Mouse (Mus musculus) lung, embryonic 16.5 days (tissue): ENCODE data around the gene Padi1. TPM values are rescaled to one million over a fixed set of nuclear protein-coding genes. Genes with fewer than 3 reads are reported as not detected.

Source experiments
- ATAC-seq: fragments of 200-750 bp; cut with Nextera tagmentation; 2 replicates; pipeline ENCODE4 v1.8.0; 2017; ENCODE audit warnings: low read depth, mild to moderate bottlenecking, moderate library complexity
- H3K27ac ChIP-seq: fragments of 300-500 bp; sonication (generic); 2 replicates; pipeline ENCODE4 v1.5.1; 2014; ENCODE audit warnings: mild to moderate bottlenecking, control low read depth, low read length
- H3K27me3 ChIP-seq: fragments of 300-500 bp; sonication (generic); 2 replicates; pipeline ENCODE4 v1.6.1; 2014; ENCODE audit warnings: low read depth, low read length, mixed read lengths; ENCODE audit not compliant: control insufficient read depth, insufficient read depth
- H3K36me3 ChIP-seq: fragments of 300-500 bp; sonication (generic); 2 replicates; pipeline ENCODE4 v1.6.1; 2014; ENCODE audit warnings: low read length; ENCODE audit not compliant: control insufficient read depth, insufficient read depth
- H3K4me1 ChIP-seq: fragments of 300-500 bp; sonication (generic); replicated peaks from 2 replicates; pipeline ENCODE4 v1.6.1; 2014; ENCODE audit warnings: low read length, mixed read lengths; ENCODE audit not compliant: control insufficient read depth, insufficient read depth
- H3K4me2 ChIP-seq: fragments of 300-500 bp; sonication (generic); 2 replicates; pipeline ENCODE4 v1.6.1; 2014; ENCODE audit warnings: low read depth, low read length, control low read depth
- H3K4me3 ChIP-seq: fragments of 300-500 bp; sonication (generic); 2 replicates; pipeline ENCODE4 v1.5.1; 2014; ENCODE audit warnings: mild to moderate bottlenecking, low read length, control low read depth
- H3K9ac ChIP-seq: fragments of 300-500 bp; sonication (generic); 2 replicates; pipeline ENCODE4 v1.6.1; 2014; ENCODE audit warnings: low read length, control low read depth
- H3K9me3 ChIP-seq: fragments of 300-500 bp; sonication (generic); 2 replicates; pipeline ENCODE4 v1.6.1; 2016; ENCODE audit warnings: low read length; ENCODE audit not compliant: control insufficient read depth
- WGBS: fragments of 180-500 bp; shearing (Covaris S2); extraction: QIAGEN DNeasy Blood & Tissue Kit; methylation state at CpG from one replicate; pipeline ENCODE4 v1.1.7; 2014; 5-methylcytosine and 5-hydroxymethylcytosine counted together
- polyA plus RNA-seq: library from polyadenylated mRNA; unstranded; fragments of >200 nt; fragmentation: Nextera tagmentation; extraction: Ambion mirVana; gene quantifications from 2 replicates; pipeline ENCODE4 v1.2.1, GENCODE M21; 2015

Gene Padi1
- polyA plus RNA-seq, 1 experiment from 2014 or later = 0.21 TPM

DNA sequence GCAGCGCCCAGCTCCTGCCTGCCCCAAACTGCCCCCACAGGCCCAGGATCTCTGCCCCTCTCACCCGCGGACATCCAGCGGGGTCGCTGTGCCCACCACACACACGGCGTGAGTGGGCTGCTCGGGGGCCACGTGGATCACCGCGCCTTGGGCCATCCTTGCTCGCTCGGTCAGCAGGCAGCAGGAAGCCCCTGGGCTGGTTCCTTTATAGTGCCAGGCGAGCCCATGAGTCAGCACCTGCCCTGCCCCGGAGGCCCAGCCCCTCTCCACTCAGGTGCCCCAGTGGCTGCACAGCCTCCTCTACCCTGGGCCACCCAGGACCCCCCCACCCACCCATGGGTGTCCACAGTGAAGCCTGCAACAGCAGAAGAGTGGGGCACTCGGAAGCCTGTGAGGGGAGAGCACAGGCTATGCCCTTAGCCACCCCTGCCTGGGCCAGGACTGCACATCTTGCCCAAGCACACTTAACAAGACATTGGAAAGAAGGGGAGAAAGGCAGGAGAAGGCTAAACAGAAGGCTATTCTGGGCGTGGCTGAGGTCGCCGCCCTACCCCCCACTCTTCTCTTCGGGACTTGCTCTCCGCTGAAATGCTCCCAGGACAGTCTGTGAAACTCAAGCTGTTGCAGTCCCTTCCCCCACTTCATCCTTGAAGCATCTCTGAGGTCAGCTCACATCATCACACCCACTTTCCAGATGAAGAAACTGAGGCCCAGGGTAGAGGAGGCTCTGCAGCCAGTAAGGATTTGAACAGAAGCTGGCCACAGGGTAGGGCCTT, 71.4 kb downstream of the Padi1 start, which contains the start of gene Padi4:
TSS of gene Padi4 (minus strand) at position 212 of the 776 bp plus-strand sequence.
- Histone ChIP-seq H3K4me2 (no peak within 1 kb of the TSS), H3K9me3 (no peaks in the 10 kb centered on the region), H3K4me1 (no peaks in the 10 kb centered on the region; the same call in 1 of the 2 replicates), H3K9ac (no peak within 1 kb of the TSS), H3K27ac (no peak within 1 kb of the TSS), H3K4me3 (no peak within 1 kb of the TSS), H3K27me3 (no peaks in the 10 kb centered on the region), H3K36me3 (no peaks in the 10 kb centered on the region)
- ATAC-seq = no peak
- 81% methylated on average over 21 of the region's 21 CpGs for WGBS

DNA sequence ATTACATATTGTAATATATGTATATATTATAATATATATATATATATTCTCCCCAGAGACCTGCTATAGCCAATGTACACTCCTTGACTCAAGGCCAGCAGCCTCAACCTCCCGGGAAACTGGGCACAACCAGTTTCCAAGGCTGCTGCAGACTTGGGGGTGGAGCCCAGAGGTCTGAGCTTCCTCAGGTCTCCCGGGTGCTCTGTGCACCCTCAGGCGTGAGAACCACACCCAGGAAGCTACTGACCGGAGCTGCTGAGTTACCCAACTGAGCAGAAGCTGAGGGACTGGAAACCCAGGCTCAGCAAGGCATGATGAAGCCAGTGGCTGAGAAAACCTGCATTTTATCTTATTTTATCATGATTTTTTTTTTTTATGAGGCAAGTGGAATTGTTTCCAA, 74.5 kb downstream of the Padi1 start:
- 25% methylated on average over 4 of the region's 4 CpGs for WGBS
- Histone ChIP-seq H3K27me3 (no peaks in the 10 kb centered on the region), H3K9ac (no peak overlapping the region), H3K9me3 (no peaks in the 10 kb centered on the region), H3K4me3 (no peak overlapping the region), H3K27ac (no peak overlapping the region), H3K4me1 (no peaks in the 10 kb centered on the region; the same call in 1 of the 2 replicates), H3K36me3 (no peaks in the 10 kb centered on the region), H3K4me2 (no peak overlapping the region)
- peak; percentile 43; the same call in 1 of the 2 replicates for ATAC-seq

DNA sequence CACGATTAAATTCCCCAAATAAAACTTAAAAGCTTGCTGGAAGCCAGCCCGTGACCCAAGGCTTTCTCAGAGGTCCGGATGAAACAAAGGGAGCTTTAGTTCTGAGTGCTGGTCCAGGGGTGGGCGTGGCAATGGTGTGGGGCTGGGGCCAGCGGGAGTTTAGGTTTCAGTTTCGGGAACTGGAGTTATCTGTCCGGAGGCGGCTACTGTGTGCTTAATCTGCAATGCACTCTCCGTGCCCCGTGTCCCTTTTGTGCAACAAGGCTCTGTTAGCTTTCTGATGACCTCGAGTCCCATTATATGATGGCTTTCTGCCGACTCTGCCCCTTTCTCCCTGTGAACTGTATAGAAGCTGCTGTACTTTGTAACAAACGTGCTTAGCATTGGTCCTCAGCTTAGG, 75.1 kb downstream of the Padi1 start:
- Histone ChIP-seq H3K36me3 (no peaks in the 10 kb centered on the region), H3K4me3 (peak overlapping the region; percentile 51), H3K9ac (peak overlapping the region; percentile 48), H3K27ac (peak overlapping the region; percentile 53), H3K4me2 (peak overlapping the region; percentile 63), H3K27me3 (no peaks in the 10 kb centered on the region), H3K9me3 (no peaks in the 10 kb centered on the region), H3K4me1 (no peaks in the 10 kb centered on the region; the same call in 1 of the 2 replicates)
- peak; percentile 67 for ATAC-seq
- 8% methylated on average over 13 of the region's 13 CpGs for WGBS

DNA sequence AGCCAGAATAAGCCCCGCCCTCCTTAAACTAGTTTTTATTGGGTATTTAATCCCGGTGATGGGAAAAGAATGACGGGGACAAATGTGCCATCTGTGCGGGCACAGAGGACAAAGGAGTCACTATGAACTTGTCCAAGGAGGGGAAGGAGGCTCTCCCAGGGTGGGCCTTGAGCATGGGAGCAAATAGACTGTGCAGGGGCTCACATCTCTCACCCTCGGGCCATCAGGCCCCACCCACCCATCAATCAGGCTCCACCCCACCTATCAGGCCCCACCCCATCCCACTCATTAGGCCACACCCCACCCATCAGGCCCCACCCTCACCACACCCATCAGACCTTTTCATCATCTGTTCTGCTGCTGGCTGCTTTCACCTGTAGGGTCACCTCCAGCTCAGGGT, 76.6 kb downstream of the Padi1 start:
- Histone ChIP-seq H3K27me3 (no peaks in the 10 kb centered on the region), H3K4me1 (no peaks in the 10 kb centered on the region; the same call in 1 of the 2 replicates), H3K9me3 (no peaks in the 10 kb centered on the region), H3K4me2 (no peak overlapping the region), H3K9ac (no peak overlapping the region), H3K27ac (no peak overlapping the region), H3K4me3 (no peak overlapping the region), H3K36me3 (no peaks in the 10 kb centered on the region)
- 77% methylated on average over 5 of the region's 5 CpGs for WGBS
- no peak for ATAC-seq

DNA sequence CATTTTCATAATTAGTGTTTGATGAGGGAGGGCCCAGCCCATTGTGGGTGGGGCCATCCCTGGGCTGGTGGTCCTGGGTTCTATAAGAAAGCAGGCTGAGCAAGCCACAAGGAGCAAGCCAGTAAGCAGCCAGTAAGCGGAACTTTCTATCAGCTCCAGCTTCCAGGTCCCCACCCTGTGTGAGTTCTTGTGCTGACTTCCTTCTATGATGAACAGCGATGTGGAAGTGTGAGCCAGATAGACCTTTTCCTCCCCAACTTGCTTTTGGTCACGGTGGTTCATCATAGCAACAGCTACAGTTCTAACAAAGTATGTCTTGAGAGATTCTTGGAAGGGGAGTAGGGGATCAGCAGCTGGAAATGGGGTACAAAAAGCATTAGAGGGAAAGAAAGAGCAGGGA, 79.6 kb downstream of the Padi1 start:
- Histone ChIP-seq H3K9me3 (no peaks in the 10 kb centered on the region), H3K4me1 (no peaks in the 10 kb centered on the region; the same call in 1 of the 2 replicates), H3K27me3 (no peaks in the 10 kb centered on the region), H3K4me2 (no peak overlapping the region), H3K9ac (no peak overlapping the region), H3K4me3 (no peak overlapping the region), H3K27ac (no peak overlapping the region), H3K36me3 (no peaks in the 10 kb centered on the region)
- WGBS = 68% methylated on average over 3 of the region's 3 CpGs
- no peak for ATAC-seq

DNA sequence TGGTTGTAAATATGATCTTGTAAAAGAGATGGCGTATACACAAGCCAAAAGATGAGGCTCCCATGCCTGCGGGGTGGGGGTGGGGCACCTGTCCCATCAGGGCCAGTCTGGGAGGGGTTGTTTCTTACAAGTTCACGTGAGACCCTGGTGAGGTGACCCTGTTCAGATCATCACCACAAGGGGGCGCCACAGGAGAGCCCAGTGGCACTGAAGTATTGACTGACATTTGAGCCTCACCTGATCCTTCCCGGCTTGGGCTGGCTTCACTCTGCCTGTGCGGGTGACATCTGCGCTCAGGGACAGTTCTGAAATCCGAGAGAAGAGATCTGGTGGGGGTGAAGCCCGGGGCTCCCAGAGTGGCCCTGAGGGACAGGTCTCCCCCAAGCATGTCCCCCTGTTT, 82.4 kb downstream of the Padi1 start:
- Histone ChIP-seq H3K27ac (no peak overlapping the region), H3K9me3 (no peaks in the 10 kb centered on the region), H3K4me3 (no peak overlapping the region), H3K27me3 (no peaks in the 10 kb centered on the region), H3K36me3 (no peaks in the 10 kb centered on the region), H3K4me2 (no peak overlapping the region), H3K9ac (no peak overlapping the region), H3K4me1 (no peaks in the 10 kb centered on the region)
- ATAC-seq = no peak
- 13% methylated on average over 9 of the region's 9 CpGs for WGBS

Other genes with a start within 250 kb of the Padi1 start
- 15.5 and 15.8 TPM in 2 replicates for gene Arhgef10l, start 179.8 kb downstream of the Padi1 start, polyA plus RNA-seq
- gene Rcc2, start 145.2 kb downstream of the Padi1 start, polyA plus RNA-seq = 21.9 and 22.4 TPM in 2 replicates
- not detected in 2 replicates for gene Padi6, start 103.1 kb downstream of the Padi1 start, polyA plus RNA-seq
- gene Padi4, start 71.5 kb downstream of the Padi1 start, polyA plus RNA-seq = 1.8 and 2.3 TPM in 2 replicates
- 0.28 and 0.35 TPM in 2 replicates for gene Padi3, start 35.1 kb downstream of the Padi1 start, polyA plus RNA-seq
- 1.8 and 2.1 TPM in 2 replicates for gene Padi2, start 60.6 kb upstream of the Padi1 start, polyA plus RNA-seq
- 347 and 354 TPM in 2 replicates for gene Sdhb, start 115.4 kb upstream of the Padi1 start, polyA plus RNA-seq
- 34.5 and 35.6 TPM in 2 replicates for gene Atp13a2, start 141.1 kb upstream of the Padi1 start, polyA plus RNA-seq
- gene Mfap2, start 164.6 kb upstream of the Padi1 start, polyA plus RNA-seq = 500 and 511 TPM in 2 replicates
- 5.3 and 5.5 TPM in 2 replicates for gene Crocc, start 214.8 kb upstream of the Padi1 start, polyA plus RNA-seq
- 108 and 116 TPM in 2 replicates for gene Necap2, start 232.6 kb upstream of the Padi1 start, polyA plus RNA-seq
- gene Spata21, start 242.6 kb upstream of the Padi1 start, polyA plus RNA-seq = 0.14 and 0.51 TPM in 2 replicates